17 mouse cellular contexts compared by ENCODE assay signal in the genomic region with DNA sequence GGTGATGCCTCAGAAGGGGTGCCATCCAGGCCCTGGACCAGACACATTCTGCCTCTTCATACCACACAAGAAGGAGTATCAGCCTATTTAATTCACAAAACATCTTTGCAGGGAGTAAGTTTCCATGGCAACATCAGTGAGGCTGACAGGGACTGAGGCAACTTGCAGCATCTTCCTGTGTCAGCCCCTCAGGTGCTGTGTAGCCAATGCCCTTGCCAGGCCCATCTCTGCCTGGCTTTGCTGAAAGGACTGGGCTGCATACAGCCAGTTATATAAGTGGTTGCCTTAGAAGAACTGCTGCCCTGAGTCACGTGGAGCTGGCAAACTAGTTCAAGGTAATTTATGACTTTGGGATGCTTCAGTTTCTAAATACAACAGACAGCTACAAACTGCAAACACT.
DNase-seq lines count a peak whose midpoint lies in the region; ATAC-seq and TF ChIP-seq lines count a peak whose summit lies in the region.
"Had no signal": no experiment of that assay in that cellular context is flagged by ENCODE, and none has a peak within 500 bp of the region (broad histone marks: within the 10 kb centered on the region; RNA-seq: fewer than 3 reads in every experiment).

No protein-coding gene starts in this region.

- peak; percentile 55; the same call in 1 of the 2 replicates for ATAC-seq in hindbrain, embryonic 14.5 days (ENCODE audit: low FRiP score)
- no peak for ATAC-seq in hindbrain, embryonic 11.5 days (ENCODE audit: low FRiP score)
- ATAC-seq: CD4-positive, CD25-positive, alpha-beta regulatory T cell, adult 4 months had no signal

- peaks cover 8% of the 10 kb centered on the region; the same call in 1 of the 2 replicates for H3K4me1 ChIP-seq in hindbrain, embryonic 14.5 days (replicated peaks; ENCODE audit: control insufficient read depth, insufficient read depth, low read length)
- no peaks in the 10 kb centered on the region for H3K4me1 ChIP-seq in hindbrain, embryonic 11.5 days (replicated peaks; ENCODE audit: control insufficient read depth, insufficient read depth, low read length)
- H3K4me1 ChIP-seq: heart, embryonic 15.5 days; kidney, embryonic 15.5 days; limb, embryonic 13.5 days; liver, embryonic 15.5 days had no signal

- H3K27ac ChIP-seq in hindbrain, embryonic 14.5 days, result no peak overlapping the region
- H3K27ac ChIP-seq in hindbrain, embryonic 11.5 days (ENCODE audit: low read depth, low read length), result no peak overlapping the region
- peak overlapping the region; percentile 40; the same call in 1 of the 2 replicates for H3K27ac ChIP-seq in left cerebral cortex, adult 2 months
- H3K27ac ChIP-seq: gastrocnemius, adult 2 months; heart, embryonic 15.5 days; kidney, embryonic 15.5 days; limb, embryonic 13.5 days; liver, embryonic 15.5 days had no signal

- no peak overlapping the region for H3K4me3 ChIP-seq in hindbrain, embryonic 14.5 days (replicated peaks; ENCODE audit: low read length)
- H3K4me3 ChIP-seq in hindbrain, embryonic 11.5 days (ENCODE audit: low read depth, low read length), result no peak overlapping the region
- no peak overlapping the region for H3K4me3 ChIP-seq in left cerebral cortex, adult 2 months
- H3K4me3 ChIP-seq: gastrocnemius, adult 2 months; heart, embryonic 15.5 days; kidney, embryonic 15.5 days; limb, embryonic 13.5 days; liver, embryonic 15.5 days had no signal

- TF ChIP-seq CTCF in left cerebral cortex, adult 2 months (IDR thresholded peaks at IDR 0.05), result no peak
- no peak for TF ChIP-seq CTCF in brain, embryonic 14.5 days (IDR thresholded peaks at IDR 0.05; ENCODE audit: borderline replicate concordance, extremely low read depth, insufficient read depth, insufficient read length)

- H3K27me3 ChIP-seq in hindbrain, embryonic 14.5 days (ENCODE audit: control insufficient read depth, insufficient read depth, low read length), result no peaks in the 10 kb centered on the region
- H3K27me3 ChIP-seq in hindbrain, embryonic 11.5 days (ENCODE audit: control insufficient read depth, insufficient read depth, low read length), result no peaks in the 10 kb centered on the region
- H3K27me3 ChIP-seq: heart, embryonic 15.5 days; kidney, embryonic 15.5 days; limb, embryonic 13.5 days; liver, embryonic 15.5 days had no signal

- no peak for TF ChIP-seq POLR2A in brain, embryonic 14.5 days (IDR thresholded peaks at IDR 0.05; ENCODE audit: borderline replicate concordance, extremely low read depth, insufficient read depth, insufficient read length, poor library complexity, severe bottlenecking)

- no peak overlapping the region for H3K4me2 ChIP-seq in hindbrain, embryonic 14.5 days (replicated peaks)
- H3K4me2 ChIP-seq in hindbrain, embryonic 11.5 days (replicated peaks; ENCODE audit: low read depth, low read length), result no peak overlapping the region
- H3K4me2 ChIP-seq: heart, embryonic 15.5 days; kidney, embryonic 15.5 days; limb, embryonic 13.5 days; liver, embryonic 15.5 days had no signal

- no peaks in the 10 kb centered on the region for H3K36me3 ChIP-seq in hindbrain, embryonic 14.5 days (replicated peaks; ENCODE audit: control insufficient read depth, insufficient read depth)
- H3K36me3 ChIP-seq in hindbrain, embryonic 11.5 days (ENCODE audit: control insufficient read depth, insufficient read depth, low read length), result no peaks in the 10 kb centered on the region
- H3K36me3 ChIP-seq: heart, embryonic 15.5 days; kidney, embryonic 15.5 days; limb, embryonic 13.5 days; liver, embryonic 15.5 days had no signal

- no peak overlapping the region for H3K9ac ChIP-seq in hindbrain, embryonic 14.5 days
- H3K9ac ChIP-seq in hindbrain, embryonic 11.5 days (ENCODE audit: low read depth, low read length), result no peak overlapping the region
- H3K9ac ChIP-seq: heart, embryonic 15.5 days; kidney, embryonic 15.5 days; limb, embryonic 13.5 days; liver, embryonic 15.5 days had no signal

- 78% methylated on average over 1 of the region's 1 CpGs for WGBS in hindbrain, embryonic 14.5 days
- 63% methylated on average over 1 of the region's 1 CpGs for WGBS in hindbrain, embryonic 11.5 days

- no peaks in the 10 kb centered on the region for H3K9me3 ChIP-seq in hindbrain, embryonic 14.5 days (ENCODE audit: control insufficient read depth, low read length)
- H3K9me3 ChIP-seq in hindbrain, embryonic 11.5 days (ENCODE audit: control insufficient read depth, low read length), result no peaks in the 10 kb centered on the region
- H3K9me3 ChIP-seq: heart, embryonic 15.5 days; kidney, embryonic 15.5 days; liver, embryonic 15.5 days had no signal

- intact Hi-C loops in left cerebral cortex, adult 2 months (cut with DNase I), result no loop called here
- intact Hi-C loops in left cerebral cortex, postnatal 36 days (cut with DNase I), result no loop called here

- DNase-seq in hindbrain, embryonic 14.5 days (ENCODE audit: low spot score), result no peak
- no peak for DNase-seq in hindbrain, embryonic 11.5 days (ENCODE audit: low spot score)
- DNase-seq in left cerebral cortex, adult 2 months (ENCODE audit: extremely low spot score in 1 of 2, low spot score in 2 of 2), result no peak
- no peak for DNase-seq in left cerebral cortex, postnatal 36 days (ENCODE audit: low spot score in 2 of 2)
- DNase-seq in brain, adult 2 months (ENCODE audit: low read depth, low spot score), result peak; percentile 77
- peak; percentile 73 for DNase-seq in brain, embryonic 14.5 days (ENCODE audit: low read depth)
- no peak for DNase-seq in spleen, postnatal 36 days (ENCODE audit: low spot score in 2 of 2)
- DNase-seq: cerebellum, adult 11 months; cerebellum, postnatal 36 days; gastrocnemius, adult 2 months; lung, postnatal 10 days; thymus, postnatal 14 days had no signal

Comparison
In these comparisons a context has a peak if more than half of its experiments do, and no peak if none do; other contexts are left out.
1. DNase-seq: peak in brain, adult 2 months (single experiment) and brain, embryonic 14.5 days (single experiment); none in hindbrain, embryonic 14.5 days (single experiment), hindbrain, embryonic 11.5 days (single experiment), left cerebral cortex, adult 2 months (0 of 2), left cerebral cortex, postnatal 36 days (0 of 2) and spleen, postnatal 36 days (0 of 2).